Mouse (Mus musculus): Measurements from ENCODE around the gene Pnpt1. TPM values are rescaled to one million over a fixed set of nuclear protein-coding genes. Genes with fewer than 3 reads are reported as not detected.

The Pnpt1 gene
- polyA plus RNA-seq, 1 experiment: not detected

DNA sequence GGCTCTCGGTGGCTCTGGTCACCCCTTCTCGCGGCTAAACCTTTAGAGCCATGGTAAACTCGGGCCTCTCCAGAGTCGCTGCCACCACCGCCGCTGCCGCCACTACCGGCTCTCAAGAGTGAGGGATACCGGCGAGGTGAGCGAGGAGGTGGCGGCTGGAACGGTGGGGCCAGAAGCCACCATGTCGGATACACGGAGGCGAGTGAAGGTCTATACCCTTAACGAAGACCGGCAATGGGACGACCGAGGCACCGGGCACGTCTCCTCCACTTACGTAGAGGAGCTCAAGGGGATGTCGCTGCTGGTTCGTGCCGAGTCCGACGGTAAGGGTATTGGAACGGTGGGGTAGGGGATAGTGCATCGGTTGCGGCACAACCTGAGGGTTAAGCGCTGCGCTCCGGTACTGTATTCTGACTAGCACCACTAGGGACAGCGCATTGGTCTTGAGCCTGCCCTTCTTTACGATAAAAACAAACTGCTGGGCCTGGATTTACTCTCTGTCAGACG, 42.6 kb downstream of the Pnpt1 start:
- Histone ChIP-seq H3K4me1 (ENCODE audit: control insufficient read depth, insufficient read depth, low read length) (no peaks in the 10 kb centered on the region), H3K4me3 (ENCODE audit: insufficient read depth, low read depth, low read length) (peak overlapping the region; percentile 85), H3K27ac (ENCODE audit: insufficient read depth, low read depth, low read length) (peak overlapping the region; percentile 89)
- WGBS: under 1% methylated on average over 38 of the region's 38 CpGs
- TF ChIP-seq POLR2A (IDR thresholded peaks at IDR 0.05; ENCODE audit: insufficient read depth, low read depth, low read length) (no peak), CTCF (IDR thresholded peaks at IDR 0.05; ENCODE audit: insufficient read depth, low read depth, low read length) (0 out of 2 replicates have a peak, but pooled peaks have one; percentile 21)

DNA sequence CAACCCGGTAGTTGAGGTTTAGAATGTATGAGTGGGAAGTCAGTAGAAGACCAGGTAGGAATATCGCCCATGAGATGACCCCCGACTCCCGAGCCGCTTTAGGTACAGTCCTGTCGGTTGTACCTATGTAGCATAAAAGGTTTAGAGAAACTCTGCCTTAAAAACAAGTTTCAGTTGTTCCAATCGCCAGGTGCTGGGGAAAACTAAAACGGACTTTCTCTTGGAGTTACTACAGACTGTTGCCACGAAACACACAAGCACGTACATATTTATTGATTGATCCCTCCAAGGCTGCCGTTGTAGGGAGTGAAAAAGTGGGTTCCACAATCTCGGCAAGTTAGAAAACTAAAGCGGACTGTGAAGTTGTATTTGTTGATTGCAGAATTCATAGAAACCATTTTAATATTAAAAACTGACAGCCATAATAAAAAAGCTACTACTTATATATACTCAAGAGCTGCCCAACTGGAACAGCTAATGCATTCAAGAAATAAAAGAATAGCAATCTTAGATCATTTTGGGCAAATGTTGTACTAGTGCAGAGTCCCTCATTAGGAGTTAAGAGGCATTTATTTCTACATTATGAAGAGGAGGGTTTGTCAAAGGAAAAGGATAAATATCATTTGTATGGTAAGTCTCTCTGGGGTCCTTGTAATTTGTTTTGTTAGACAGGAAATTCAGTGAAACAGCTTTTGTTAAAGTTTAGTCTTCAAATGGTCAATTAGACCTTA, 43.3 kb downstream of the Pnpt1 start:
- TF ChIP-seq POLR2A (IDR thresholded peaks at IDR 0.05; ENCODE audit: insufficient read depth, low read depth, low read length): no peak
- TF ChIP-seq CTCF (IDR thresholded peaks at IDR 0.05; ENCODE audit: insufficient read depth, low read depth, low read length): no peak
- WGBS: 3% methylated on average over 13 of the region's 13 CpGs
- no peaks in the 10 kb centered on the region for H3K4me1 ChIP-seq (ENCODE audit: control insufficient read depth, insufficient read depth, low read length)
- H3K27ac ChIP-seq (ENCODE audit: insufficient read depth, low read depth, low read length): no peak overlapping the region
- H3K4me3 ChIP-seq (ENCODE audit: insufficient read depth, low read depth, low read length): peak overlapping the region; percentile 85

DNA sequence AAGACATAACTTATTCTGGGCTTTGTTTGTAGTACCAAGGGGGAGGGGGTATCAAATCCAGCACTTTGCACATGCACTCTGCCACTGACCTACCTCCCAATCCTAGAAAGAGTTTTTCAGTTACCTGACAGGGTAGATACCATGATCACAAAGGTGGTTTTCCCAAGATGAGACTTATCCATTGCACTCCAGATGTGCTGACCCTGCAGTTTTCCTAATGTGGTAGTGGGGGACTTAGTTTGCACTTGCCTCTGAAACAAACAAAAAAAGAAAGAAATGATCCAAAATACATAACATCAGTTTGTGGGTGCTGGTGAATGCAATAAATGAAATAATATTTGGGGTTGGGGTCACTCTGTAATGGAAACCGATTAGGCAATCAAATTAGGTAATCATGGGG, 48.8 kb downstream of the Pnpt1 start:
- Histone ChIP-seq H3K4me1 (ENCODE audit: control insufficient read depth, insufficient read depth, low read length) (no peaks in the 10 kb centered on the region), H3K27ac (ENCODE audit: insufficient read depth, low read depth, low read length) (no peak overlapping the region), H3K4me3 (ENCODE audit: insufficient read depth, low read depth, low read length) (no peak overlapping the region)
- WGBS: 93% methylated on average over 1 of the region's 1 CpGs
- TF ChIP-seq POLR2A (IDR thresholded peaks at IDR 0.05; ENCODE audit: insufficient read depth, low read depth, low read length) (no peak), CTCF (IDR thresholded peaks at IDR 0.05; ENCODE audit: insufficient read depth, low read depth, low read length) (no peak)

DNA sequence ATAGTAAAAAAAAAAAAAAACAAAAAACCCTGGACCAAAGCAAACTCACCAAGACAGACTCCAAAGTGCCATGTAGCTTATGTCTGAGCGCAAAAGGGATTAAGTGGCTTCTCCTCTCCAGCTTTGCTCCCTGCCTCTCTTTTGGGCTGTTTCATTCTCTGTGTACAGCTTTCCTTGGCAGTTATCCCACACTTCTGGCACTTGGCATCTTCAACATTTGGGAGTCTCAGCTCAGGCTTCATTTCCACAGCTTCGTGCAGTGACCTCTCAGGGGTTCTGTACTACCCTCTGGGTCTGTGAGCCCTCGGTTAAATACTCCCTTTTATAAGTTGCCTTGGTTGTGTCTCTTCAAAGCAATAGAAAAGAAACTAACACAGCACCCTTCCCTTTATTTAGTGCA, 50.1 kb downstream of the Pnpt1 start:
- Histone ChIP-seq H3K27ac (ENCODE audit: insufficient read depth, low read depth, low read length) (no peak overlapping the region), H3K4me1 (ENCODE audit: control insufficient read depth, insufficient read depth, low read length) (no peaks in the 10 kb centered on the region), H3K4me3 (ENCODE audit: insufficient read depth, low read depth, low read length) (no peak overlapping the region)
- WGBS: 28% methylated on average over 3 of the region's 3 CpGs
- TF ChIP-seq CTCF (IDR thresholded peaks at IDR 0.05; ENCODE audit: insufficient read depth, low read depth, low read length) (no peak), POLR2A (IDR thresholded peaks at IDR 0.05; ENCODE audit: insufficient read depth, low read depth, low read length) (no peak)

DNA sequence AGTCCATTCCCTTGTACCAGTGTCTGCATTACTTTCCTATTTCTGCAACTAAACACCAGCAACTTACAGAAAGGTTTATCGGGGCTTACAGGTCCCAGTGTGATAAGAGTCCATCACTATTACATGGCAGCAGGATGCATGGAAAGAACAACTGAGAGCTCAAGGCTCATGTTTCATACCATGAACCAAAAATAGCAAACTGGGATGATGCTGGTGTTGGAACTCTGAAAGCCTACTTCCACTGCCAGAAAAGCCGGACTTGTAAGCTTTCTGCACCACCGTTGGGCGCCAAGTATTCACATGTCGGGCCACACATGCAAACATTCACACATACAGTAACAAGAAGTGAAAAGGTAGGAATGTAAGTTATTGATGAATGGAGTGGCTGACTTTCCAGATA, 51.2 kb downstream of the Pnpt1 start:
- no peak overlapping the region for H3K4me3 ChIP-seq (ENCODE audit: insufficient read depth, low read depth, low read length)
- 87% methylated on average over 5 of the region's 5 CpGs for WGBS
- H3K27ac ChIP-seq (ENCODE audit: insufficient read depth, low read depth, low read length): no peak overlapping the region
- no peaks in the 10 kb centered on the region for H3K4me1 ChIP-seq (ENCODE audit: control insufficient read depth, insufficient read depth, low read length)
- TF ChIP-seq POLR2A (IDR thresholded peaks at IDR 0.05; ENCODE audit: insufficient read depth, low read depth, low read length) (no peak), CTCF (IDR thresholded peaks at IDR 0.05; ENCODE audit: insufficient read depth, low read depth, low read length) (no peak)

DNA sequence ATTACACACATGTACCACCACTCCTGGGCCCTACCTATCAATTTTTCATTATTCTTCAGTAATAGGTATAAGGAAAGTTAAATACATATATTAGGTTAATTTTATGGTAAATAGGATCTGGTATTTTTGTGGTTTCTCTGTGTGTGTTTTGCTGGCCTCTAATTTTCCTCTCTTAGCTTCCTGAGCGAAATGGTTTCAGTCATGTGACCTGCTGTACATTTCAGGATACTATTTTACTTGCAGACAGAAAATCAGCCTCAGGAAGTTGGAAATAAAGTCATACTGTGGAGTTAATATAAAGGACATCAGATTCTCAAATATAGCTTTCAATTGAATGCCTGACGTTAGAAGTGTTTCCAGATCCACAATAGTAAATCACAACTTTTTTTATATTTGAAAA, 58.4 kb downstream of the Pnpt1 start:
- 62% methylated on average over 2 of the region's 2 CpGs for WGBS
- Histone ChIP-seq H3K27ac (ENCODE audit: insufficient read depth, low read depth, low read length) (no peak overlapping the region), H3K4me1 (ENCODE audit: control insufficient read depth, insufficient read depth, low read length) (no peaks in the 10 kb centered on the region), H3K4me3 (ENCODE audit: insufficient read depth, low read depth, low read length) (no peak overlapping the region)
- TF ChIP-seq CTCF (IDR thresholded peaks at IDR 0.05; ENCODE audit: insufficient read depth, low read depth, low read length): no peak
- no peak for TF ChIP-seq POLR2A (IDR thresholded peaks at IDR 0.05; ENCODE audit: insufficient read depth, low read depth, low read length)

DNA sequence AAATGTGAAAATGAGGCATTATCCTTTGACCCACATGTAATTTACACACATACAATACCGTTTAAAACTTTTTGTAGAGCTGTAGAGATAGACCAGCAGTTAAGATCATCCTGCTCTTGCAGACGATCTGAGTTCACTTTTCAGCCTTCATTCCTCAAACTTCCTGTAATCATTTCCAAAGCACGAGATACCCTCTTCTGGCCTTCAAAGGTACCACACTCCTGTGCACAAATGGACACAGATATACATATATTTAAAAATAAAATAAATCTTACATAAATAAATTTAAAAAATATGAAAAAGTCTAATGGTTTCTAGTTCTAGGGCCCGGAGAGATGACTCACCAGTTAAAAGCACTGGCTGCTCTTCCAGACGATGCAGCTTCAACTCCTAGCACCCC, 73.1 kb downstream of the Pnpt1 start:
- no peak overlapping the region for H3K4me3 ChIP-seq (ENCODE audit: insufficient read depth, low read depth, low read length)
- H3K4me1 ChIP-seq (ENCODE audit: control insufficient read depth, insufficient read depth, low read length): no peaks in the 10 kb centered on the region
- TF ChIP-seq POLR2A (IDR thresholded peaks at IDR 0.05; ENCODE audit: insufficient read depth, low read depth, low read length): no peak
- no peak for TF ChIP-seq CTCF (IDR thresholded peaks at IDR 0.05; ENCODE audit: insufficient read depth, low read depth, low read length)
- H3K27ac ChIP-seq (ENCODE audit: insufficient read depth, low read depth, low read length): no peak overlapping the region
- WGBS: 60% methylated on average over 5 of the region's 5 CpGs

DNA sequence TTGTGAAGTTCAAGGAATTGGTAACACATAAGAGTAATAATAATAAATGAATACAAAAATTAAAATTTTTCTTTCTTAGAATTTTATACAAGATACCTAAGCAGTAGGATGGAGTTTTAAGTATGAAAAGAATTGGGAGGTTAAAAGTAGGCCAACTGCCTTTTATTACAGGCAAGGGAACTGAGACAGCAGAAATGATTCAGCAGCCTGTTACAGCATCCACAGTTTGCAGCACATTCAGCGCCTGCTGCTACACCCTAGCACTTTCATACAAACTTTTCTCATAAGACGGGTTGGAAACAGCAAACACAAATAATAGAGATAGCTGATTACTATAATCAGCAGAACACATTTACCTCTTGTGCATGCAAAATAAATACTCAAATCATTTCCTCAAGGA, 79.2 kb downstream of the Pnpt1 start:
- WGBS: 44% methylated on average over 2 of the region's 2 CpGs

More for the DNA sequence above, 79.2 kb downstream of the Pnpt1 start:
- no peak for TF ChIP-seq CTCF (IDR thresholded peaks at IDR 0.05; ENCODE audit: insufficient read depth, low read depth, low read length)
- TF ChIP-seq POLR2A (IDR thresholded peaks at IDR 0.05; ENCODE audit: insufficient read depth, low read depth, low read length): no peak
- no peaks in the 10 kb centered on the region for H3K4me1 ChIP-seq (ENCODE audit: control insufficient read depth, insufficient read depth, low read length)
- no peak overlapping the region for H3K27ac ChIP-seq (ENCODE audit: insufficient read depth, low read depth, low read length)
- no peak overlapping the region for H3K4me3 ChIP-seq (ENCODE audit: insufficient read depth, low read depth, low read length)

Other genes starting within 250 kb of the Pnpt1 start
- gene Ppp4r3b, start 42.1 kb downstream of the Pnpt1 start, polyA plus RNA-seq (2012; ENCODE audit: insufficient read depth, insufficient read length, low replicate concordance, missing spikeins): not detected in 2 replicates
- 308 TPM in 1 of 2 replicates, not detected in the other for gene Cfap36, start 116.7 kb downstream of the Pnpt1 start, polyA plus RNA-seq (2012; ENCODE audit: insufficient read depth, insufficient read length, low replicate concordance, missing spikeins)
- gene Ccdc88a, start 242.9 kb downstream of the Pnpt1 start, polyA plus RNA-seq (2012; ENCODE audit: insufficient read depth, insufficient read length, low replicate concordance, missing spikeins): 43.0 TPM in 1 of 2 replicates, not detected in the other

Data from olfactory bulb, adult 2 months (tissue).